ENCODE assay signal across 9 mouse cellular contexts in the genomic region with DNA sequence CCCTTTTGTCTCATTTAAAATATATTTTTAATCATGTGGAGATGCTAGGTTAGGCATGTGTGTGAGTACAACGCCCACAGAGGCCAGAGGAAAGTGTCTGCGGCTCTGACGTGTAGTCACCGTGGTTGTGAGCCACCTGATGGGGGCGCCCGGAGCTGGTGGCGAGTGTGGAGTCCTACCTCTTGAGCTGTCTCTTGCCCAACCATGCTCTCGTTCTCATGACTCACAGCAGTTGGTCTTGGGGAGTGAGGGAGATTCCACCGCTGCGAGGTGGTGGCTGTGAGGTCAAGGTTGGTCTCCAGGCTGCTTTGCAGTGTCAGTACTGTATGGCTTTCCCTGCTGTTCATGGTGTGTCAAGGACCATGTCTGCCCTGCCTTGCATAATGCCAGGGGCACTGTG. TPM values are rescaled to one million over a fixed set of nuclear protein-coding genes. Genes with fewer than 3 reads are reported as not detected.
DNase-seq lines count a peak whose midpoint lies in the region; ATAC-seq and TF ChIP-seq lines count a peak whose summit lies in the region.
"Had no signal": no experiment of that assay in that cellular context is flagged by ENCODE, and none has a peak within 500 bp of the region (broad histone marks: within the 10 kb centered on the region; RNA-seq: fewer than 3 reads in every experiment).

No protein-coding gene starts in this region.

- no peak for DNase-seq in kidney, adult 18-20 months
- peak; percentile 49 for DNase-seq in MEL-GATA-1-ER (ENCODE audit: extremely low read depth, low read depth)
- DNase-seq in layer of hippocampus, postnatal 25 days (ENCODE audit: extremely low spot score in 1 of 2, low spot score in 1 of 2): no peak
- DNase-seq in forebrain, embryonic 14.5 days (ENCODE audit: low spot score): no peak
- no peak for DNase-seq in left cerebral cortex, adult 9 months (ENCODE audit: low spot score in 2 of 2)
- DNase-seq: embryo, embryonic 11 days had no signal

- 86% methylated on average over 10 of the region's 10 CpGs for WGBS in kidney, embryonic 16.5 days
- WGBS in lung, embryonic 15.5 days: 60% methylated on average over 10 of the region's 10 CpGs
- WGBS in forebrain, embryonic 14.5 days: 87% methylated on average over 10 of the region's 10 CpGs

- no peak overlapping the region for H3K4me2 ChIP-seq in kidney, embryonic 16.5 days (replicated peaks; ENCODE audit: low read depth, low read length)
- no peak overlapping the region for H3K4me2 ChIP-seq in lung, embryonic 15.5 days
- no peak overlapping the region for H3K4me2 ChIP-seq in forebrain, embryonic 14.5 days (ENCODE audit: low read length)

- no peak overlapping the region for H3K4me3 ChIP-seq in kidney, embryonic 16.5 days (ENCODE audit: low read length)
- no peak overlapping the region for H3K4me3 ChIP-seq in embryonic fibroblast, embryonic 13.5 days (ENCODE audit: insufficient read depth, low read length)
- no peak overlapping the region for H3K4me3 ChIP-seq in lung, embryonic 15.5 days
- no peak overlapping the region for H3K4me3 ChIP-seq in forebrain, embryonic 14.5 days (ENCODE audit: low read depth, low read length)

- TF ChIP-seq CTCF in embryonic fibroblast, embryonic 13.5 days (IDR thresholded peaks at IDR 0.05; ENCODE audit: borderline replicate concordance, insufficient read depth, low read length): 0 out of 2 replicates have a peak, but pooled peaks have one; percentile 5

- TF ChIP-seq POLR2A in embryonic fibroblast, embryonic 13.5 days (IDR thresholded peaks at IDR 0.05; ENCODE audit: low read depth, low read length): no peak

- no peaks in the 10 kb centered on the region for H3K27me3 ChIP-seq in kidney, embryonic 16.5 days (ENCODE audit: insufficient read depth, low read length)
- no peaks in the 10 kb centered on the region for H3K27me3 ChIP-seq in lung, embryonic 15.5 days
- no peaks in the 10 kb centered on the region for H3K27me3 ChIP-seq in forebrain, embryonic 14.5 days (replicated peaks; ENCODE audit: control insufficient read depth, insufficient read depth, low read length)

- peaks cover 59% of the 10 kb centered on the region for H3K36me3 ChIP-seq in kidney, embryonic 16.5 days (ENCODE audit: insufficient read depth, low read length)
- H3K36me3 ChIP-seq in lung, embryonic 15.5 days: peaks cover 26% of the 10 kb centered on the region; the same call in 1 of the 2 replicates
- no peaks in the 10 kb centered on the region for H3K36me3 ChIP-seq in forebrain, embryonic 14.5 days (ENCODE audit: control insufficient read depth, insufficient read depth, low read length)

- no peak for ATAC-seq in kidney, embryonic 16.5 days (ENCODE audit: low FRiP score, low TSS enrichment)
- ATAC-seq in lung, embryonic 15.5 days (ENCODE audit: borderline replicate concordance, extremely low read depth, low FRiP score, low TSS enrichment): peak; percentile 33; the same call in 1 of the 2 replicates
- no peak for ATAC-seq in forebrain, embryonic 14.5 days

- no peak overlapping the region for H3K9ac ChIP-seq in kidney, embryonic 16.5 days (replicated peaks; ENCODE audit: low read length)
- H3K9ac ChIP-seq in lung, embryonic 15.5 days: no peak overlapping the region
- no peak overlapping the region for H3K9ac ChIP-seq in forebrain, embryonic 14.5 days (ENCODE audit: low read length)

- H3K9me3 ChIP-seq in kidney, embryonic 16.5 days (ENCODE audit: low read length): no peaks in the 10 kb centered on the region
- H3K9me3 ChIP-seq in lung, embryonic 15.5 days: no peaks in the 10 kb centered on the region
- H3K9me3 ChIP-seq in forebrain, embryonic 14.5 days (replicated peaks; ENCODE audit: control insufficient read depth, low read length): no peaks in the 10 kb centered on the region

- H3K4me1 ChIP-seq in kidney, embryonic 16.5 days (ENCODE audit: insufficient read depth, low read length): peaks cover 17% of the 10 kb centered on the region
- peaks cover 8% of the 10 kb centered on the region for H3K4me1 ChIP-seq in embryonic fibroblast, embryonic 13.5 days (ENCODE audit: control insufficient read depth, insufficient read depth, low read length)
- H3K4me1 ChIP-seq in lung, embryonic 15.5 days: peaks cover 18% of the 10 kb centered on the region
- H3K4me1 ChIP-seq in forebrain, embryonic 14.5 days (ENCODE audit: control insufficient read depth, insufficient read depth, low read length): peaks cover 5% of the 10 kb centered on the region

- 0 out of 2 replicates have a peak overlapping the region, but pooled peaks have one; percentile 50 for H3K27ac ChIP-seq in kidney, embryonic 16.5 days (ENCODE audit: low read length)
- peak overlapping the region; percentile 38; the same call in 1 of the 2 replicates for H3K27ac ChIP-seq in embryonic fibroblast, embryonic 13.5 days (ENCODE audit: insufficient read depth, low read length)
- H3K27ac ChIP-seq in lung, embryonic 15.5 days: peak overlapping the region; percentile 83
- no peak overlapping the region for H3K27ac ChIP-seq in forebrain, embryonic 14.5 days (ENCODE audit: low read depth, low read length)

RNA-seq across cellular contexts. Expression of gene Smyd2, which starts 54.1 kb away (rescaled TPM):
- polyA plus RNA-seq in kidney, embryonic 16.5 days (2015; fragmentation: Nextera tagmentation; extraction: Ambion mirVana): 87.6 and 89.7 TPM in 2 replicates
- 47.4 and 48.6 TPM in 2 replicates for polyA plus RNA-seq in embryonic fibroblast, embryonic 13.5 days (2011; ENCODE audit: insufficient read length, low read depth, missing spikeins)
- 98.5 and 99.1 TPM in 2 replicates for polyA plus RNA-seq in lung, embryonic 15.5 days (2015; fragmentation: Nextera tagmentation; extraction: Ambion mirVana)
- 10 to 100 TPM; 77.5 to 83.2 TPM for total RNA-seq in layer of hippocampus, postnatal 25 days (2021)
- 63.9 and 70.5 TPM in 2 replicates for polyA plus RNA-seq in forebrain, embryonic 14.5 days (2014; fragmentation: Nextera tagmentation; extraction: Ambion mirVana)
